Mouse (Mus musculus) brown adipose tissue, adult 24 weeks (tissue): ENCODE results near the gene Bcl7a. TPM values are rescaled to one million over a fixed set of nuclear protein-coding genes. Genes with fewer than 3 reads are reported as not detected.

Experiments
- H3K27ac ChIP-seq: fragments of 200-500 bp; replicated peaks from 2 replicates; pipeline ENCODE4 v1.5.1; 2012; ENCODE audit warnings: low read depth, mild to moderate bottlenecking, low read length
- H3K4me1 ChIP-seq: fragments of 200-500 bp; 2 replicates; pipeline ENCODE4 v1.6.1; 2012; ENCODE audit warnings: low read length, mixed read lengths; ENCODE audit not compliant: control insufficient read depth, insufficient read depth, insufficient read length
- H3K4me3 ChIP-seq: fragments of 200-500 bp; 2 replicates; pipeline ENCODE4 v1.5.1; 2012; ENCODE audit warnings: low read depth, mild to moderate bottlenecking, low read length, moderate library complexity; ENCODE audit not compliant: insufficient read depth
- polyA plus RNA-seq: library from polyadenylated mRNA; stranded (reverse); fragments of >200 nt; gene quantifications from 2 replicates; pipeline ENCODE4 v1.2.4, GENCODE M21; 2012; ENCODE audit not compliant: missing spikeins, insufficient read depth, insufficient read length

The Bcl7a gene
- 9.7 and 9.8 TPM in 2 replicates for polyA plus RNA-seq

DNA sequence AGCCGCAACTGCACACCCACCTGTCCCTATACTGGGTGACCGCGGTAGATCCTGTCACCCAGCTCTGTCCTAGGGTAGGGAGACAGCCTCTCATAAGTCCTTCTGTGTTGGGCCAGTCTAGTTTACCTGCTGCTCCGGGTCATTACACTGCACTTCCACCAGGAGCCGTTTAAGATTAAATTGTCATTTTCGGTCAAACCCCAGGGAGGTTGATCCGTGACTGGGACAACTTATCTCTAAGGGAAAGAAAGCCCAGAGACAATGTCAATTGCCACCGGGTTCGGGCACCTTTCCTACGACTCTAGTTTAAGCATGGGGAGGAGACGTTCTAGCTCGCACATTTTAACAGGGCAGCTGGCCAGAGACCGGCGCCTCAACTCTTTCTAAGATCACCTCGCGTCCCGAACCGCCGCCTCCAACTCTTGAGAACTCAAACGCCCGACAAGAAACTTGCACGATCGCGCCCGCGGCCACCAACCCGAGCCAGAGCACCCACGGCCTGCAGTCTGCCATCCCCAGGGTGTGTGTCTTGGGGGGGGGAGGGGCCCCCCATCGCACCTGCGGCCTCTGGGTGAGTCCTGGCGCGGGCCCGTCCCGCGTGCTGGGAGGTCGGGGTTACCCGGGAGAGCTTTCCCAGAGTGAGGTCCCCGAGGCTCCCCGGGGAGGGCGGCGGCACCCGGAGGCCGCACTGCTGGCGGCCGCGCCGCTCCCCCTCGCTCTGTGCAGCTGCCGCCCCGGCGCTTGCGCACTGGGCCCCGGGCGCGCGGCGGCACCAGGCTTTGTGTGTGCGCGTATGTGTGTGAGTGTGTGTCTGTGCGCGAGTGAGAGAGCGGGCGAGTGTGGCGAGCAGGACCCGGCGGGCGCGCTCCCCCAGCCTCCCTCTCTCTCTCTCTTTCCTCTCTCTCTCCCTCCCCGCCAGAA, at the start of gene Bcl7a:
TSS of gene Bcl7a (plus strand) at position 128 of the 921 bp plus-strand sequence.
- Histone ChIP-seq H3K4me3 (peak within 1 kb of the TSS; percentile 96), H3K27ac (peak within 1 kb of the TSS; percentile 69), H3K4me1 (peaks cover 8% of the 10 kb centered on the region)

DNA sequence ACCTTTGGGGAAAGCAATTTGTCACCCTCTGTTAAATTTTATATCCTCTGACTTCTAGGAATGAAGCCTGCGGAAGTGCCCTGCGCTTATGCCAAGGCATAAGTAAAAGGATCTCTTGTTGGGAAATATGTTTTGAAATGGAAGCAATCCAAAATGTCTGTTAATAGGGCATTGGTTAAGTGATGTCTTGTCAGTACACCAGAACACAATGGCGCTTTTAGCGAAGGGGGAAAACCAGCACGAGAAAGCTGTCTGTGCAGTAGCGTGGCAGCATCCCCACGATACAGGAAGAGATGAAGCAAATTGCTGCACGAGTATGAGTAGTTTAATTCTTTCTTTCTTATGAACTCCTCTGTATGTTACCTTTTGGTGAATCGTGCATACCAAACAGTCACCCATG, 49.0 kb upstream of the Bcl7a start:
- H3K4me3 ChIP-seq, result no peak overlapping the region
- no peak overlapping the region for H3K27ac ChIP-seq
- H3K4me1 ChIP-seq, result no peaks in the 10 kb centered on the region

DNA sequence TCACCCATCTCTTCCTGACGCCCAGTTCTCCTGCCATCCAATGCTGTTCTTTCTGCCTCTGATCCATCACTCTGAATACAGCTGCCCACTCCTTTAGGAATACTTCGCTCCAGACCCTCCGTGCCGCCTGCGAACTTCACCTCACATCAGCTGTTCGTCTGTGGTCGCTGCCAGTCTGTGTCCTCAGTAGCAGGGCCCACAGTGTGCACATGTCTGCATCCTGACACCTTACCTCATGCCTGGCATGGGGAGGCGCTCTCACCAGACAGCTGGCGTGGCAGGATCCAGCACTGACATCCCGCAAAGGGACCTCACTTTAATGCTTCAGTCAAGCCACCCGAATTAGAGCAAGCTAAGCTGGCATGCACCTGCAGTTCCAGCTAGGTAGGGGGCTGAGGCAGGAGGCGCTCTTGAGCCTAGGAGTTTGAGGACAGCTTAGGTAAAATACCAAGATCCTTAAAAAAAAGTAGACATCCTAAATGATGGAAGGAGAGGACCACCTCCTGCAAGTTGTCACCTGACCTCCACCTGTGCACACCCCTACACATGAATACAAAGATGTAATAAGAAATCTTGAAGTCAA, 47.3 kb upstream of the Bcl7a start:
- no peak overlapping the region for H3K27ac ChIP-seq
- no peak overlapping the region for H3K4me3 ChIP-seq
- no peaks in the 10 kb centered on the region for H3K4me1 ChIP-seq

DNA sequence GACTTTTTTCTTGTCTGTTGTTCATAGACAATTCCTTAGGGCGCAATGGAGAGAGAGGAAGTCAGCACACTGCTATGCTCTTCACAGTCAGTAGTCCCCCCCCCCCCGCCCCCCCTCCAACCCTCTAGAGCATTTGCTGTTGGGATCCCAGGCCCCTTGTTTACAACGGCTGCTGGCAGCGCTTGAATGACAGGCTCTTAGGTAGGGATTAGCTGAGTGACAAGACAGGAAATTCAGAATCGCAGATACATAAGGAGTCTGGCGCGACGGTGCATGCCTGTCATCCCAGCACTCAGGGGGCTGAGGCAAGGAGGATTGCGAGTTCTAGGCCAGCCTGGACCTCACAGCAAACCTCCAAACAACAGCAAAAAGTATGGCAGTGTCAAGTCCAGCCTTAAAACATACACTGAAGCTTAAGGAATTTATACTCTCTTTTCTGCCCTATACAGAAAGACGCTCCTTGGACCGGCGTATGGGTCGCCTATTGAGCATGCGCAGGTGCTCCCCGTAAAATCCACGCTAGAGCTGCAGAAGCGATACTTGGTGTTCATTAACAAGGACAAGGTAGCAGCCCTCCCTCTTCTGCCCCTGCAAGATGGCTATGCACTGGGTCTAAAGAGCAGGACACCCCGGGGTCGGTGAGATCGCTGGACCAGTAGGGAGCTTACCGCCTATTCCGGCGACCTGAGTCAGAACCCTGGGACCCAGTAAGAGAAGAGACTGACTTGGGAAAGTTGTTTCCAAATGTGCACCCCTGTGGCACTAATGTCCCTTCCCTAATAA, 46.5 kb upstream of the Bcl7a start:
- H3K4me1 ChIP-seq, result no peaks in the 10 kb centered on the region
- H3K4me3 ChIP-seq, result no peak overlapping the region

DNA sequence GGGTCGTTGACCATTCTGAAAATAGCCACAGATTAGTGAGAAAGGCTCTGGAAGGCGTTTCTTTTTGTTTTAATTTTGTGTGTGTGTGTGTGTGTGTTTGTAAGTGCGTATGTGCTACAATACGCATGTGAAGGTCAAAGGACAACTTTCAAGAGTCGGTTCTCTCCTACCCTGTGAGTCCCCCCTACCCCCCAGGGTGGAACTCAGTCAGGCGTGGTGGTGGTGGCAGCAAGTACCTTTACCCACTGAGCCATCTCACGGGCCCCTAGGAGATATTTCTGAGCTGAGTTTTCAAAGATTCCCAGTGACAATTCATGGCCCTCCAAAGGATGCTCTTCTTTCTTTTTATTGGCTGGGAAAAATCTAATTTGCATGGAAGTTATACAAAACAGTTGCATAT, 45.8 kb upstream of the Bcl7a start:
- no peaks in the 10 kb centered on the region for H3K4me1 ChIP-seq
- no peak overlapping the region for H3K4me3 ChIP-seq
- no peak overlapping the region for H3K27ac ChIP-seq

More for the DNA sequence above, 46.5 kb upstream of the Bcl7a start:
- no peak overlapping the region for H3K27ac ChIP-seq

DNA sequence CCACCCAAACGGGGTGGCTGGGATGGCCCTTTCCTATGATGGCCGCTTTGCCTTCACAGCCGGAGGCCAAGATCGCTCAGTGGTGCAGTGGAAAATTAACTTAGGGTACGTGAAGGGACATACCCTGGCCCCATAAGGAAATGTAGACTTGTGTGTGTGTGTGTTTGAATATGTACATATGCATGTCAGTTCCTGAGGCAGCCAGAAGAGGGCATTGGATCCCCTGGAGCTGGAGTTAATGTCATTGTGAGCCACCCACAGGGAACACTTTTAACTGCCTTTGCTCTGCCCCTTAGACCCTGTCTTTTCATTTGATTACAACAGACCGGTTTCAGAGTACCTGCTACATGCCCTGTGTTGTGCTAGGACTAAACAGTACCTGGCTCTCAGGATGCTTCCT, 45.1 kb upstream of the Bcl7a start:
- Histone ChIP-seq H3K27ac (no peak overlapping the region), H3K4me3 (no peak overlapping the region), H3K4me1 (no peaks in the 10 kb centered on the region)

DNA sequence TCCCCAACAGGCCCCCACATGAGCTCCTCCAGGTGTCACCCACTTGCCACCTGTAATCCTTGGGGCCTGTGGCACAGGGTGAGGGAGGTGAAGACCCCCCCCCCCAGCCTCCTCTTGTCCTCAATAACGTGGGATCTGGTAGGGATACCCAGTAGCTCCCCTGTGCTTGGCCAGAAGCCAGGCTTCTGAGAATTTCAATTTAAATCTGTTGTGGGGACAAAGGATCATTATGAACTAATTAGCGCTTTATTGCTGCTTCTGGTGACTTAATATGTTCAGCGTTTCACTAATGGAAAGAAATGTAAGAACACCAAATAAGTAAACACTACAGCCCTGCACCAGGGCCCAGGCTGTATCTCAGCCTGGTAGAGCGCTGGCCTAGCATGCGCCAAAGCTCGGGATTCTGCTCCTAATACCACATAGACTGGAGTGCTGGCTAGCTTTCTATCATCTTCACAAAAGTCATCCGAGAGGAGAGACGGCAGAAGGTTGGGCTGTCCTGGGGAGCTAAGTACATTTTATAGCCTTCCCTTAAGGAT, 43.1 kb upstream of the Bcl7a start:
- no peaks in the 10 kb centered on the region for H3K4me1 ChIP-seq
- H3K27ac ChIP-seq, result no peak overlapping the region
- no peak overlapping the region for H3K4me3 ChIP-seq

DNA sequence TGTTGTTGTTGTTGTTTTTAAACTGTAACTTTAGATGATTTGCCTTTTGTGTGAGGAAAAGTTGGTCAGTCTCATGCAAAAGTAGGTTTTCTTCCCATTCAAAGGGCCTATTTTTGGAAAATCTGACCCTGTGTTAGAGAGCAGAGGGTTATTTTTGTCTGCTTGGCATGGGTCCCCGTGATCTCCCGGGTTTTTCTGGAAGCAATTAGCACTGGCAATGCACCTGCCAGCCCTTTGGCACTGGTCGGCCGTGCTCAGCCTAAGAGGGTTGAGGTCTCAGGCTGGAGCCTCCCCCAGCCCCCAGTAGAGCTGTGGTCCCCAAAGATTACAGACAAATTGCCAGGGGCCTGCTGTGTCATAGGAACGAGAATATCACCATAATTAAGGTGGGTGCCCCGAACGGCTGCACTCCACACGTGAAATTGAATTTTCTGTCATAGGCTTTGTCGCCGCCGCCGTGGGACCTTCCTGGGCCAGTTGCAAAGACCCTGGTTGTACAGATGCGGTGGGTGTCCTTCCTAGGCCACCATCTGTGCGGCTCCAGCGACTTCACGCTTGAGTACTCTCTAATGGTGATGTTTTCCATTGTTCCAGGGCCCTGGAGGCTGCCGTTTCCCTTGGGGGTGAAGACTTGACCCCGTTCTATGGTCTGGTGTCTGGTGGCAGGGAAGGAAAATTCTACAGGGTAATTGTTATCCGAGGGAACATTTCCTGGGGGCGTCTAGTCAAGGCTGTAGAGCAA, 41.7 kb upstream of the Bcl7a start:
- H3K4me3 ChIP-seq, result no peak overlapping the region
- H3K4me1 ChIP-seq, result no peaks in the 10 kb centered on the region
- no peak overlapping the region for H3K27ac ChIP-seq

DNA sequence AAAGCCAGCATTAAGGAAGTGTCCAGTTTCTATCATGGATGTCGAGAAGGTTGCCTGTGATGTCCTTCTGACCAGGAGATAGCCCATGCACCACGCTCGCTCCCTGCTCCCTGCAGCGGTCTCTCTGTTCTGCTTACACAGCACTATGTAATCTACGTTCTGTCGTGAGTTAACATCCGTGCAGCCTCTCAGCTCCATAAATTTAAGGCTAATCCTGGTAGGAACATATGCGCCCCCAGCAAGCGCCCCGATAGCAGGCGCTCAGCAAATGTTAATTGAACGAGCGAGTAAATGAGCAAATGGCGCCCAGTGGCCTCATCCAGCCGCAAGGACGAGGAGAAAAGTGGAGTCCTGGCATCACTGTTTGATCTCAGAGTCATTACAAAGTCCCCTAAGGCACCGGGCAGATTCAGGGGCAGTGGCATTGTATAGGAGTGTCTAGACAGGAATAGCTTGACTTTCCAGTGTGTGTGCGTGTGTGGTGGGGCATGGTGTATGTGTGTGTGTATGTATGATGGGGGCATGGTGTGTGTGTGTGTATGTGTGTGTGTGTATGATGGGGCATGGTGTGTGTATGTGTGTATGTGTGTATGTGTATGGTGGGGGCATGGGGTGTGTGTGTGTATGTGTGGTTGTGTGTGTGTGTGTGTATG, 35.9 kb upstream of the Bcl7a start:
- Histone ChIP-seq H3K27ac (no peak overlapping the region), H3K4me1 (no peaks in the 10 kb centered on the region), H3K4me3 (no peak overlapping the region)

DNA sequence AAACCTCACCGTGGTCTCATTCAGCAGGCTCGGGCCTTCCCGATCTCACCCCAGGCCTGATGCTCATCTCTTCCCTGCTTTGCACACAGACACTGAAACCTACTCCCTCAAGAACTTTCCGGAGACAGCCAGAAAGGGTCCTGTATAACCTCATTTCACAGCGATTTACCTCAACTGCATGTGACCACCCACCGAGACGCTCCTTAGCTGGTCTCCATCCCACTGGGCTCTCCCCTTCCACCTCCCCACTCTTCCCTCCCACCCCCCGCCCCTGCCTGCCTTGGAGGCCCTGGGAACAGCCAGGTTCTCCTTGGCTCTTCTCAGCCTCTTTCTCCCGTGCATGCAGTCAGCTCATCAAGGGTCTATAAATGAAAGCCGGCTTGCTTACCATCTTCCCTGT, 33.8 kb upstream of the Bcl7a start:
- Histone ChIP-seq H3K4me1 (no peaks in the 10 kb centered on the region), H3K4me3 (no peak overlapping the region), H3K27ac (no peak overlapping the region)

DNA sequence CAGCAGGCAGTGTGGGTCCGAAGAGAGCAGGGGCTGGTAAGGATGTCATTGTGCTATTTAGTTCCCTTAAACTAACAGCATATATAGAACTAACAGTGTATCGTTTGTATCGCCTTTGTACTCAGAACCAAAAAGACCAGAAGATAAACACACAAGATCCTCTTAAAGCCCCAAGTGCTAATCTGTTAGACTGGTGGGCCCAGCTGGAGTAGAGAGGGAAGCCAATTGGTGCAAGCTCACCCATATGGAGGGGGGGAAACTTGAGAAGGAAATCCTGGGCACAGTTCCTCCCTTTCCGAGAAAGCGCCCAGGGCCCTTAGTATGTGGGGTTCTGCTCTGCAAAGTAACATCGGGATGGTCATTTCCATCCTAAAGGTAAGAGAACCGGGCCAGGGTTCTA, 33.4 kb upstream of the Bcl7a start:
- Histone ChIP-seq H3K27ac (no peak overlapping the region), H3K4me3 (no peak overlapping the region), H3K4me1 (no peaks in the 10 kb centered on the region)

DNA sequence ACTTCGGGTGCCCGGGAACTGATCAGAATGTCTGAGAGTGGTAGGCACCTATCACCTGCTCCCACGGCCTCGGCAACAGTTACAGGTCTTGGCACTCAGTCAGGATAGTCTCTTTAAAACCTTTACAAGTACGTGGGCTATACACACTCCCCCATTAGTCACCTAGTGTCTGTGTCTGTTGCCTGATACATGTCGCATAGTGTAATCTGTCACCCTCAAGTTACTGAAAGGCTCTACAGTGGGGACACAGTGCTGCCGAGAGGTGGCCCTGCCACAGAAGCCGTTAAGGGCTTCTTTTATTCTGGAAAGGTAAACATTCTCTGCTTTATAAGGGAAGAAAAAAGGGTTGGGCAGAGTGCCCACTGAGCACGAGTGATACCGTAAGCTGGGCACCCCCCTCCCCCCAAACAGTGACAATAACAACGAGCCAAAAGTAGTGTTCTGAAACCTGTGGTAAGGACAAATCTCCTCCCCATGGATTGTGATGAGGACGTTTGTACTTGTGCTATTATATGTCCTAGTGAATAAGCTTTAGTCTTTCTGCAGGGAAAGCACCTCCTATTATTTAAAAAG, 30.5 kb upstream of the Bcl7a start:
- no peak overlapping the region for H3K4me3 ChIP-seq
- H3K4me1 ChIP-seq, result no peaks in the 10 kb centered on the region
- H3K27ac ChIP-seq, result no peak overlapping the region

DNA sequence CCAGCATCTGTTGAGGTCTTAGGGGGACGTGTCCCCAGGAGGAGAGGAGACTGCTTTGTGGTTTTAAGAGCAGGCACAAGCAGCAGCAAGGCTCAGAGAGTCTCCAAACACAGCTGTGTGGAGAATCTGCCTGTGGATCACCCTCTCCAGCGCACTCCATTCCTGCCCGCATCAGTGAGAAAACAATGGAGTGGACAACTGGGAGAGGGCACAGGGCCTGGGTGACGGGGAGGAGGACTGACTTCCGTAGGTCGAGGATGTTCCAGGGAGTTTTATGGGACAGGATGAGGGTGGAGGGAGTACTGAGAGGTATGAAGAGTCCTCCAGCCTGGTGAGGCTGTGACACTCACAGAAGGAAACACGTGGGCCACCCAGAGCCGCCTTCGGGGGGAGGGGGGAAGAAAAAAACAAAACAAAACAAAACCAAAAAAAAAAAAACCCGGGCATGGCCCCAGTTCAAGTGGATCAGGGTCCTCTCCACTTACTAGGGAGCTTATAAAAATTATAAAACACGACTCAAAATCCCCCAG, 29.7 kb upstream of the Bcl7a start:
- Histone ChIP-seq H3K27ac (no peak overlapping the region), H3K4me1 (no peaks in the 10 kb centered on the region), H3K4me3 (no peak overlapping the region)
